Mouse (Mus musculus): ENCODE measurements around the gene Astn2.
A peak's percentile ranks its signal among the peaks of the same experiment; 100 is the strongest.

Astn2 gene

DNA sequence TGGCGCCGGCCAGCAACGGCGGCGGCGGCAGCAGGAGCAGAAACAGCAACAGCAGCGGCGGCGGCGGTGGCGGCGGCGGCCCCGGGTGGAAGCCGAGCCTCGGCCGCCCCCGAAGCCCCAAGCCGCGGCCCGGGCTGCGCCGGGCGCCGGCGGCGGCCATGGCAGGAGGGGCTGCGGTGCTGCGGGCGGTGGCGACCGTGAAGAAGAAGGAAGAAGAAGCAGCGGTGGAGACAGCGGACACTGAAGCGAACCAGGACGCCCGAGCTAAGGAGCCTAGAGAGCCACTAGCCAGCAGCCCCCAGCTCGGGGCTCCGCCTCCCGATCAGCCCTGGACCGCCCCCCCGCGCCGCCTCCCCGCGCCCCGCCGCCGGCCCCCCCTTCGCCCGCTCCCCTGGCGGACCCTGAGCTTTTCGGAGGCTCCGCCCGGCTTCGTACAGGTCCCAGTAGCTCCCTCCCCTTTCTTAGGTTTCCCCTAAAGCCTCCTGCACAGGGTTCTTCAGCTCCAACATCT lies at the start of gene Astn2:
Astn2 (minus strand) TSS at position 411 of the 511 bp plus-strand sequence.
- peak; percentile 47 for DNase-seq

DNA sequence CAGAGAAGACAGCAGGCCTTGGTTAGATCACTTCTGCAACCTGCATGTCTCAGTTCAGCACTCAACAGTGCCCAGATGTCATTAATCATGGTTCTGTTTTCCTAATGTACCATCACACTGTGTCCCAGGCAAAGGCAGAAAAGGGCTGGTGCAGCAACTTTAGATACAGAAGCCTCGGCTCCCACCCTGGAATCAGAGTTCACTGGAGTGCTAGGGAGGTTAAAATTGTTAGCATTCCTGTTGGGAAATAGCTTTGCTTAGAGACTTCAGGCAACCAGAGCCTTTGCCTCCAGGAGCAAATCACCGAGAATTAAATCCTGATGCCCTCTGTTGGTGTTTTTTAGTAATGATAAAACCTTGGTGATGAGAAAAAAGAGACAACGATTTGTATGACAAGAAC lies 45.7 kb upstream of the Astn2 start:
- DNase-seq = no peak

DNA sequence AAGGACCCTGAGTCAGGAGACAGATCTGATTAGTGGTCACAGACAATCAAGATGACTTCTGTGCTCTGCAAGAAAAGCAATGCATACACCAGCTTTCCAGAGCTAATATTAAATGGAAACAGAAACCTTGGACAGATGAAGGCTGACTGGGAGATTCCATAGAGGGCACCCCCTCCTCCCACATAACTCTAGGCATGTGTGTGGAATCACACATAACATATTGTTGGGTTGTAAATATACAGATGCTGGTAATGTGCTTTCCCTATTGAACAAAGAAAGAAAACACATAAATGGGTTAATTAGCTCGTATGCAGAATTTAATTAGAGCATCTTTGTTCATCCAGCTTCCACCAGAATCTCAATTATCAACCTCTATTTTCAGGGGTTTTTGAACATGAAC lies 26.8 kb upstream of the Astn2 start:
- DNase-seq = no peak

DNA sequence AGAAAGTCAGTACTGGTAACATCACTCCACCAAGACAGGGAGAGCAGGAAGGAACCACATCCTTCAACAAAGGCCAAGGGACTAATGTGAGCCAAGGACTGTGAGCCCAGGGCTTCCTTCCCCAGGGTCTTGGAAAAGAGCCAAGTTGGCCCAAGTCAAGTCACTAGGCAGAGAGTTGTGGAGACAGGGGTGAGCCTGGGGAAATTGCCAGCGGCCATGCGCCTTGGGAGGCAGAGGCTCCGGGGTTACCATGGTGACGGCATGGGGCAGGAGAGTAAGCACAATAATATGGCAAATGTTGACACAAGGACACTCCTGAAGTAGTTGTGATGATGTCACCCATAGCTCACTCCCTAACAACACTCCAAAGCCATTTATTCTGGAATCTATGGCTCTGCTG lies 21.4 kb upstream of the Astn2 start:
- DNase-seq = peak; percentile 48

DNA sequence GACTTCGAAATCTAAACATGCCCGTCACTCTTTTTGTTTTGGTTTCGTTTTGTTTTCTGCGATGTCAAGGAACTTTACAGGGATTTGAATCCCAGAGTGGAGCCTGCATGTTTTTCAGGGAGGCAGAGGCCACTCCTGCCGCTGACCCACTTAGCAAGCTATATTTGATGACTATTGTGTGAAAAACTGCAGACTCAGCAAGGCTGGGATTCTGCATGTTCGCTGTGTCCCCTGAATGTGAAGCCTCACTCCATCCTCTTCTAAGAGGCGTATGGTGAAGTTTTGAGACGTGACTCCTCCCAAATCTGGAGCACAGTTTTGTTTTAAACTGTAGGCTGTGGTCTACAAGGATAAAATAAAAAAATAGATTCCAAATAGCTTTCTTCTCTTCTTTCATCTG lies 10.4 kb upstream of the Astn2 start:
- DNase-seq = no peak

DNA sequence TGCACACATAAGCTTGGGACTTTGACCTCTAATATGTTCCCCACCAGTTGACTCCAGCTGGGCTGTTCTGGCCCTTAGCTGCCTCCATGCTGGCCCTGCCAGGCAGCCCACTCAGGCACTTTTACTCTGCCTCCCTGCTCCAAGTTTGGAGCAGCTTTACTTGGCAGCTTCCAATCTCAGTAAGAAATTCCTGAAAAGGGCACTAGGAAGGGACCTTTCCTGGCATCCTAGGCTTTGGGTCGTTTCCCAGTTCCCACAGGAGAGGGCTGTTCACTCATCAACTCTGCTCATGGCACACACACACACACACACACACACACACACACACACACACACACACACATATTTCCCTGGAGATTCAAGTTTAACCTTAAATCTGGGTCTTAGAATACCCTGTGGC lies 675 bp upstream of the Astn2 start:
- DNase-seq = no peak

DNA sequence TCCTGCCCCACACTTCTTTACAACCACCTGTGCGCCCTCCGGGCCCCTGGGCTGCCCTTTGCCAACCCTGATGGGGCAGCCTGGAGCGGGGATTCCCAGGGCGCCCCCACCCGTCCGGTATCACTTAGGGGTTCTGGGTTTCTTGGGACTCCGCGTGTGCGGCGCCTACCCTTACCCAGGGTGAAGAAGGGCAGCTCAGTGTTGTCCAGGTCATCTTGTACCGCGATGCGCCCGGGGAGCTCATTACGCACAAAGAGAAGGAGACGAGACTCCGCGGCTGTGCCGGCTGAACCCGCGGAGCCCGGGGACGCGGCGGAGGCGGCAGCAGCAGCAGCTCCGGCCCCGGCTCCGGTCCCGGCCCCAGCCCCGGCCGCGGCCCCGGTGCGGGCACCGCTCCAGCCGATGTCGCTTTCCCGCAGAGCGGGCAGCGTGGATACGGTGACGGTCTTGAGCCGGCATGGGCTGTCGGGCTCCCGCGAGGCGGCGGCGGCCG lies 657 bp downstream of the Astn2 start:
- no peak for DNase-seq

DNA sequence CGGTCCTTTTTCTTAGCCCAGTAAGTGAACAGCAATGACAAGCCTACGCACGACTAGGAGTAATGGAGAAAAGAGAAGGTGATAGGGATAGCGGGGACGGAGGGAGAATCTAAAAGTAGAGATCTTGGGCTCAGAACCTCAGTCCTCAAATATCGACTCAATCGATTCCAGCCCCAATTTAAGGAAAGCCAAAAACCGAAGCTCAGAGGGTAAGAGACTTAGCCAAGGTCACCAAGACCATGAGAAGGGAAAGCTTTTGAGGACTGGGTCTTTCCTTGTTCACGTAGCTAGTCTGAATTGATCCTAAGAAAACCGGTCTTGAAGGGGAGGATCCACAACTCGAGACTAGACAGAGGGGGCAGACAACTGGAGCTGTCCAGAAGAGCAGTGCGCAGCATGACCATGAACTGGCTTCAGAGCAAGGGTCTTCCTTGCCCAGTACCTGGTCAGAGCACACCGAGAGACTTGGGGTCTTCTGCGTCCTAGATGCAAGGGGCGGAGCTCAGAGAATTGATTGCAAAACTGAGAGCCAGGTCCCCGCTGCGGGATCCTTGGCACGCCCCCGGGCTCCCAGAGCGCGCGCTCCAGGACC lies 1.2 kb downstream of the Astn2 start:
- no peak for DNase-seq

DNA sequence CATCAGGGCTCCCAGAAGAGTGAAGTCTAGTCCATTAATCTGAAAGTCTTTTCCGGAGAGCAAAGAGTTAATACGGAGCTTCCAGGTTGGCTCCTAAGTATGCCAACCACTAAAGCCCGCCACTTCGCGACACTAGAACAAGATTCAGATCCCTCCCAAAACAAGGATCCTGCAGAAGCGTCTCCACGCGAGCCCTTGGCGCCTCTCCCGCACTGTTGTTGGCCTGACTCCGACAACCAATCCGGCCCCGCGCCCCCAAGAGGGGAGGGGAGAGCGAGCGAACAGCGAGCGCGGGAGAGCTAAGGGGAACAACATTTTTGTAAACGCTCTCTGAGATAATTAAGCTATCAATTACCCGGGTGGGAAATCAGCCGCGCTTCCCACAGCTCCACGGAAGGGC lies 1.8 kb downstream of the Astn2 start:
- peak; percentile 20 for DNase-seq

DNA sequence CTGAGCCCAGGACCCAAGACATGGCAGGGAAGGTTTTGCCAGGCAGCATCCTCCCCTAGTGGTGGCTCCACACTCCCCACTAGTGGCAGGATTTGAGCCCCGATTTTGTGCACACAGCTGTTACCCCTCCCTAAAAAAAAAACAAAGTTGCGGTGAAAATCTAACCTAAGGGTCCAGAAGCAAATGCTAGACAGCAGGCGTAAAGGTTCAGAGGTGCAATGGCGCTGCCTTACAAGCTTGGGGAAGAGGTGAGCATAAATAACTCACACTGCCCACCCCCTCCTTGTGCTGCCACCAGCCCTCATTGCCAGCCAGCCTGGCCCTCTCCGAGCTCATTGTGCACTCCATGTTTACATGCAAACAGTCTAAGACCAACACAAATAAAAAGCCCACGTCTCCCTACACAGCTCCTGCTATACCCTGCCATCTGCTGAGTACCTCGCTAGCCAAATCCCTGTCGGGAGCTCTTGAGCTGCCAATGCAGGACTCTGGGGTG lies 3.2 kb downstream of the Astn2 start:
- DNase-seq = peak; percentile 21

DNA sequence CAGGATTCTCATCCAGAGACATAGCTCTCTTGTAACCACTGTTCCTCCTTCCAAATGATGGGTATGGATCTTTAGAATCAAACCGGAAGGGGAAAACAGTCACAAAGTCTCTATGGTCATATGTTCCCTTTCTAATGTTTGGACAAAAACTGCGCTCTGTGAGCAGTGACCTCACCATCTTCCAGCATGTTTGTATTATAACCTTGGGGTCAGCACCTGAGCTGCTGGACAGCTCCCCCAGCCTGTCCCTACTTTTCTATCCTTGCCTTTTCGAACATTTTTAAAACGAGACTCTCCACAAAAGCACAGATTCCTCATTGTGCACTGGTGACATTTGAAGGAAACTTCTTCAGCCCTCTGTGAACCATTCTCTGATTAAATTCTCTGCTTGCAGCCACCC lies 5.3 kb downstream of the Astn2 start:
- DNase-seq = no peak

DNA sequence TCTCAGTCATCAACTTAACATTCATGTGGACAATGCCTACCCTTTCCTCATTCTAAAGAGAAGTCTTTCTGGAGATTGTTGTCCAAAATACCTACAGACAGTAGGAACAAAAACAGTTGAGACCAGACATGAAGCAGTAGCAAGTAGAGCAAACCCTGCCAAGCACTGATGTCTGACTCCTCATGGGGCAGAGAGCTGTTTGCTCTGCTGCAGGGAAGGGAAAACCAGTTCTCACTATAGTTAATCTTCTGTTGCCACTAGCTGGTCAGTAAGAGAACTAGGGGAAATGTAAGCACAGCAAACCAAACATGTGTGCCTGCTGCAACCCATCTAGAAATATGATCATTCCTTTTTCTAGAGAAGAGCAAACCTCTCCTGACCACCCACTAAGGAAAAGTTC lies 7.2 kb downstream of the Astn2 start:
- no peak for DNase-seq

DNA sequence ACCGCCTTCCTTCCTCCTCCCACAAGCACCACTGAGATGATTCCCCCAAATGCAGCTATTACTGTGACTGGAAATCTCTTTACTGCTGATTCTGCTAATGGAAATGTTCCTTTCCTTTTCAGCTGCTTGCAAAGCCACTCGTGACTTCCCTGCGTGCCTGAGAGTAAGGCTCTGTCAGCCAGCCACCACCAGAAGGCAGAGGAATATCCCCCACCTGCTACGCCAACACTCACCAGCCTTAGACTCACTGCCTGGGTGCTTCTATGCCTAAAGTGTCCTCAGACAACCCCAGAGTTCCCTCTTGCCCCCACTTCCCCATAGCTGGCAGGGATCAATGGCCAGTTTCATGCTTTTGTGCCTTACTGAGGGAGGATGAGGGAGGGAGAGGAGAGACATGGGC lies 11.1 kb downstream of the Astn2 start:
- DNase-seq = peak; percentile 54

DNA sequence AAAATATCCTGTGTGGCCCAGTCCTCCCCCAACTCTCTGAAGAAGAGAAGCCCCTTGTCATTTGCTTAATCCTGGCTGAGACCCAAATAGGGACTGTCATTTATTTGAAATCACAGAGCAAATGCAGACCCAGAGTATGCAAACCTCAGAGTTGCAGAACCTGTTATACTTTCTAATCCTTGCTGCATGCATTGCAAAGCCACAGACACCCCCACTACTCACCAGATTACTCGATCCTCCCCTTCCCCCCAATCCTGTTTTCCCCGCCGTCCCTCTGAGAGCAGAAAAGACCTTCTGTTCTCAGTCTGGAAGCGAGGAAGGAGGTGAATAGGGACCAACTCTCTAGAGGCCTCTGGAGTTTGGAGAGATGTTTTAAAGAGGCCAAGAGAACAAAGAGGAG lies 13.9 kb downstream of the Astn2 start:
- no peak for DNase-seq

DNA sequence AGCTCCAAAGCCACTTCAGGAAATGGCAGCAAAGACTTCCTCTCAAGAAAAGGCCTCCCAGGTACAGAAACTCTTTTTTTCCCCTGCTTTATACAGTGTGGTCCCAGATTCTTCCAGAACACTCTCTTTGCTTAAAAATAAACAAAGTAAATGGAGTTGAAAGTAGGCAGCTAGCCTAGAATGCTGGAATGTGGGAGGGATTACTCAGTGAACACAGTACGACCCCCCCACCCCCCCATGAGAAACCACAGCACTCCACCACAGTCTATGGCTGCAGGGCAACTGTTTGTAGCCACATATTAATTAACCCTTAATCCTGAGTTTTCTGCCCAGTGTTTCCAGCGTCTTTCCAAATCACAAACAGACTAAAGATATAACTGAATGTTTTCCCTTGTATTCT lies 25.8 kb downstream of the Astn2 start:
- no peak for DNase-seq

DNA sequence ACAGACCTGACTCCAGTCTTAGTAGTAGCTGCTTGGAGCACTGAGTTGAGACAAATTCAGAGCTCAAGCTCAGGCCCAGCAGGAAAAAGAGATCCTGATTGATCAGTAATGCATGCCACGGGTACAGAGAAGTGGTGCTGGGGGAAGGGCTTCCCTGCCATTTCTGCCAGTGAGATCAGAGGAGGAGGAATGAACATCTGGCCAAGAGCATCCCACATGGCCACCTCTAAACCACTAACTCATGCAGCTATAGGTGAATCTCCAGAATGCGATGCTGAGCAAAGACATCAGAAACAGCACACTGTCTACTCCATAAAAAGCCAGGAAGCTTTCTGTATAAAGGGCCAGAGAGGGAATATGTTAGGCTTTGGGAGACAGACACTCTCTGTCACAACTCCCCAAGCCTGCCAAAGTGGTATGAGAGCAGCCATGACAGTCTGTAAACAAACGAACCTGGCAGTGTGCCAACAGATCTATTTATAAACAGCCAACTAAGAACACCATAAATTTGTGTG lies 33.8 kb downstream of the Astn2 start:
- peak; percentile 35 for DNase-seq

DNA sequence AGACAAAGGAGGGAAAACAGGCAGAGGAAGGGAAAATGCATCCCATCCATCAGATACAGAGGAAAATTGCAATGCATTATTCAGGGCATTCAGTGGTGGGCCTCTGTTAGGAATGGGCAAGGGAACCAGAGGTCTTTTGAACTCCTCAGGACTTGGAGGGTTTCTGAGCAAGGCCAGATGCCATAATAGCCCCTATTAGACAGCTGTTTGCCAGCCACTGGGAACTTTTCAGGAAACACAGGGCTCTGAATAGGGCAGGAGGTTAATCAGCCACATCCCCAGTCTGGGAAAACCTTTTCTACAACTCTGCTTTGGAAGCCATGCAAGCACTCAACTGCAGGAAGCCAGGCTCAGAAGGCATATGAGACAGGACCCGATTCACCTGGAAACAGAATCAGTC lies 38.9 kb downstream of the Astn2 start:
- no peak for DNase-seq

DNA sequence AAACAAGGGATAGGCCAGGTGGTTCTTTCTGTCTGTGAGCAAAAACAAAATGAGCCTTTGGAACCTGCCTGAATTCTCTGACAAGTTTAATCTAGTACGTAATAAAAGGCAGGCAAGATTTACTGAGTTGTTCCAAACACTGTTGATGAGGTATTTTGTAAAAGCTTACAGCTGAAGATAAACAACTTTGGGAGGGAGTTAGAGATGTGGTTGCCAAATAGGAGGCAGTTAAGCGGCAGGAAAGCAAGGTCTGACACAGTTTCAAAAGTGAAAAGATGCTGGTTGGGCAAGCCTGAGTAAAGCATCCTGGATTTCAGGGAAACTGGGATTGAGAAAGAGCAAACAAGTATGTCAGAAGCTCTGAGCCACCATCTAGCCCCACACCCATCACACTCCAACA lies 59.8 kb downstream of the Astn2 start:
- DNase-seq = no peak

DNA sequence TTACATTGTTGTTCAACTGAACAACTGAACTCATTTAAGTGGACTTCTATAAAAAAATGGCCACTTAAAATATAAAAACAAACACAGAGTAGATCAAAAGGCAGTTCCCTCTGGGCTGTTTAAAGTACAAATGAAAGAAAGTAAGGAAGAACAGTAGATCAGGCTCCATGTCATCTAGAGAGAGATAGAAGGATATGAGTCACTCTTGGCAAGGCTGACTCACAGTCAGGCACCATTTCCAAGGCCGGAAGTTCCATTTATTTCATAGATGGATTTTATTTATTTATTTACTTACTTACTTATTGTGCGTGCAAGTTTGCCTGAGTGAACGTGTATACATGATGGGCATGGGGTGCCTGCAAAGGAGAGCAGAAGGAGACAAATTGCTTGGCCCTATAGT lies 67.0 kb downstream of the Astn2 start:
- DNase-seq = no peak

DNA sequence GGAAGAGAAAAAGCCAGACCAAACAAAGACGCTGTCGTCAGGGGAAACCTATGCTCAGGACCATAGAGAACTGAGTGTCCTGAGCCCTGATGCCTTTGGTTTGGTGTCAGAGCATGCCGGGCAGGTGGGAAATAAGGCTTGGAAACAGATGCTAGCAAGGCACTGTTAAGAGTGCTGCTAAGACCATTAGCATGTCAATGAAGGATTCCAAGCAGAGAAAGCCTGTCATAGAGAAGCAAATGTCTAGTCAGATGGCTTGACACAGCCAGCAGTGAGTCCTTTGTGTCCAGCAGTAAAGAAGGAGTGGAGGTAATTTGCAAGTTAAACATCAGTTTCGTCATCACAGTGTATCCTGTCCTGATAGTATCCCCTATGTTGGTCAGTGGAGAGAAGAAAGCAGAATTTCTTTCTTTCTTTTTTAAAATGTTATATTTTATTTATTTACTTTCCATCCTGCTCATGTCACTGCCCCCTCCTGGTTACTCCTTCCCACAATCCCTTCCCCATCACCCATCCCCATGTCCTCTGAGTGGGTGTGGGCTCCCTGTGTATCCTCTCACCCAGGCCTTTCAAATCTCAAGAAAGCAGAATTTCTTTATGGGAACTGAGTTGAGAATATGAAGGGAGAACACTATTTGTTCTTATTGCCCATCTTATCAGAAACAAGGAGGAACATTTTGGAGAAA lies 73.7 kb downstream of the Astn2 start:
- DNase-seq = no peak

DNA sequence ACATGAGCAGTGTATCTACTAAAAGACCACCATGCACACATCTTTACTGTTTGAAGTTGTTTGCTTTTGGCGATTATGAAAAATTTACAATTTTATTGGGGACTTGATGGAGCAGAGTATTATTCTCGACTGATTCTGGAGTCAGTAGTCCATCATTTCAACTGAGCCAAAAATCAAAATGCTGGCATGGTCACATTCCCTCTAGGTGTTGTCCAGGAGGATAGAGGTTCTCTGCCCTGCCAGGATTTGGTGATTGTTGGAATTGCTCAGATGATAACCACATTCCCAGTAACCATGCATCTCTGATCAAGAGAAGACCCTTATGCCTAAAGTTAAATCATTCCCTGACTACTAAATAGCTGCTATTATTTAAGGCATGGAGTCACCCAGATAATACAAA lies 83.4 kb downstream of the Astn2 start:
- DNase-seq = no peak

DNA sequence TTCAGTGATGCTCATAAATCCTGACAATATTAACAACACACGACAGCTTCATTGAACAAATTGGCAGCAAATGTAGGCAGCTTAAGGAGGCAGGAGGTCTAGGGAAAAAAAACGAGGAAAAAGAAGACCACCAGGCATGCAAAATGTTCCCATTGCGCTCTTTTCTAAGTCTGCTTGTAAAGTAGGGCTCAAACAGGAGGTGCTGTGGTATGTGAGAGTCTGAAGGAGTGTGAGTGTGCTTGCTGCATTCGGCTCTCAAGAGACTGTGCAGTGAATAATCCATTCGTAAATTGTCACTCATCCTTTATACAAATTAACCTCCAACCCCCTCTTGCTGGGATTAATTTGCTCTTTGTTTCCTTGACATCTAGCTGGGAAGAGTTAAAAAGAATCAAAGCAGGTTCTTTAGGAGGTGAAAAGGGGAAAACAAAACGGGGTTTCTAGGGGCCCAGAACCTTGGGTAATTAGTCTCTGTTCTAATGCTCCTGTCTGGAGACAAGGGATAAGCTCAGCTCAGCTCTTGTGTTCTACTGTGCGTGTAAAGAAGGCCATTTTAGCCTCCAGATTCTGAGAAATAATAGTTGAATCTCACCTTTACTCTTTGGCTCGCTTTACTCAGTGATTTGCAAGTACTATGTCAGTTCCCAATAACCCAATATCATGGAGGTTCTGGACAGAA lies 89.5 kb downstream of the Astn2 start:
- no peak for DNase-seq

DNA sequence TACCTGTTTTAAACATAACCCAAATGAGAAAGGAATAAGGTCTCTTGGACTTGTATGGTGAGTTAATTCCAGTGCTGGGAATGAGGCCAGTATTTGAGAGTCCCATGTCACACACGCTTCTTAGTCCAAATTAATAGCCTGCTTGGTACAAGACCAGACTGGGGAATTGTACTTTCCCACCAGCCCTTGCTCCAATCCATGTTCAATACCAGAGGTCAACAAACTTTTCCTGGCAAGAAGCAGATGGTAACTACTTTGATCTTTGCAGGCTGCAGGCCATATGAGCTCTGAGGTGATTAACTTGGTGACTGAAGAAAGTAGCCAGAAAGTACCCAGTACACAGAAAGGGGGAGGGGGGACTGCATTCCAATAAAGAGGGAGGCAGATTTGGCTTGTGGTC lies 91.7 kb downstream of the Astn2 start:
- DNase-seq = no peak
